Mouse (Mus musculus) bone marrow, adult 2 months (tissue): ENCODE results near the gene Tubg2.

Experiments used
- CTCF ChIP-seq: fragments of 200-500 bp; IDR thresholded peaks from 2 replicates; pipeline ENCODE4 v1.5.1; 2011; ENCODE audit warnings: low read length, control low read depth; ENCODE audit not compliant: control insufficient read depth, insufficient read depth
- POLR2A ChIP-seq: fragments of 200-500 bp; IDR thresholded peaks from 2 replicates; pipeline ENCODE4 v1.6.1; 2011; ENCODE audit warnings: low read depth, mild to moderate bottlenecking, control low read depth, low read length, borderline replicate concordance; ENCODE audit not compliant: control insufficient read depth

DNA sequence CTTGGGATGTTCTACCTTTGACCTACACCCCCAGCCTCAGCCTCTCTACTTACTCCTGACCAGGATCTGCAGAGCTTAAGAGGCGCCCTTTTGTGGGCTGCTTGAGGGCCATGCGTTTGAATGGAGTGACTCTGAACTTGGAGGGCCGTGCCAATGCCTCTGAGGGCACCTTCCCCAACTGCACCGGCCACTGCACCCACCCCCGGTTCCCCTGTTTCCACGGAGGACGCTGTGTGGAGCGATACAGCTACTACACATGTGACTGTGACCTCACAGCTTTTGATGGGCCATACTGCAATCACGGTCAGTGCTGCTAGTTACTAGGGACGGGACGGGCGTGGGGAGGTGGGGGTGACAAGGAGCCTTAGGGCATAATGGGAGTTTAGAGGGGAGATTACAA lies 29.3 kb downstream of the Tubg2 start:
- TF ChIP-seq CTCF (no peak), POLR2A (no peak)
